ENCODE assay signal across 26 mouse cellular contexts in genomic region chr7:68567452-68568126, GRCm38 (mm10).
"Had no signal": no experiment of that assay in that cellular context is flagged by ENCODE, and none has a peak within 500 bp of the region (broad histone marks: within the 10 kb centered on the region; RNA-seq: fewer than 3 reads in every experiment).

No protein-coding gene starts in this region.

- H3K4me2 ChIP-seq: limb, embryonic 13.5 days; liver, embryonic 12.5 days; liver, embryonic 15.5 days; lung, embryonic 15.5 days; midbrain, embryonic 13.5 days; neural tube, embryonic 13.5 days; stomach, embryonic 15.5 days had no signal

- H3K4me3 ChIP-seq: layer of hippocampus, adult 2 months; limb, embryonic 10.5 days; limb, embryonic 13.5 days; liver, embryonic 12.5 days; liver, embryonic 15.5 days; lung, embryonic 15.5 days; megakaryocyte, embryonic 14.5 days; midbrain, embryonic 10.5 days; midbrain, embryonic 13.5 days; myocyte; neural tube, embryonic 13.5 days; stomach, embryonic 15.5 days had no signal

- H3K9me3 ChIP-seq: limb, embryonic 10.5 days; limb, embryonic 13.5 days; liver, embryonic 12.5 days; liver, embryonic 15.5 days; lung, embryonic 15.5 days; megakaryocyte, embryonic 14.5 days; midbrain, embryonic 10.5 days; neural tube, embryonic 13.5 days; stomach, embryonic 15.5 days had no signal

- H3K9ac ChIP-seq: limb, embryonic 13.5 days; liver, embryonic 12.5 days; liver, embryonic 15.5 days; lung, embryonic 15.5 days; midbrain, embryonic 13.5 days; neural tube, embryonic 13.5 days; stomach, embryonic 15.5 days had no signal

- H3K36me3 ChIP-seq: limb, embryonic 10.5 days; limb, embryonic 13.5 days; liver, embryonic 12.5 days; liver, embryonic 15.5 days; lung, embryonic 15.5 days; midbrain, embryonic 10.5 days; midbrain, embryonic 13.5 days; neural tube, embryonic 13.5 days; stomach, embryonic 15.5 days had no signal

- H3K27ac ChIP-seq: layer of hippocampus, adult 2 months; limb, embryonic 10.5 days; limb, embryonic 13.5 days; liver, embryonic 12.5 days; liver, embryonic 15.5 days; lung, embryonic 15.5 days; midbrain, embryonic 10.5 days; midbrain, embryonic 13.5 days; neural tube, embryonic 13.5 days; stomach, embryonic 15.5 days had no signal

- DNase-seq: kidney, adult 2 months; layer of hippocampus, adult 9-11 months; liver; lung, adult 18-20 months; lung, postnatal 10 days; lung, postnatal 36 days; retina, postnatal 1 day; right cerebral cortex, postnatal 25 days; spleen, adult 18-20 months; thymus, adult 2 months; thymus, postnatal 14 days; thymus, postnatal 4 days had no signal

- H3K27me3 ChIP-seq: liver, embryonic 12.5 days; liver, embryonic 15.5 days; lung, embryonic 15.5 days; megakaryocyte, embryonic 14.5 days; midbrain, embryonic 13.5 days; neural tube, embryonic 13.5 days; stomach, embryonic 15.5 days had no signal

- H3K4me1 ChIP-seq: liver, embryonic 12.5 days; liver, embryonic 15.5 days; megakaryocyte, embryonic 14.5 days; neural tube, embryonic 13.5 days; stomach, embryonic 15.5 days had no signal

- ATAC-seq: intestine, embryonic 16.5 days; liver, embryonic 12.5 days; midbrain, embryonic 13.5 days; midbrain, embryonic 16.5 days had no signal
